Mouse (Mus musculus): ENCODE measurements around the gene Itgb3. TPM values are rescaled to one million over a fixed set of nuclear protein-coding genes. Genes with fewer than 3 reads are reported as not detected.

The Itgb3 gene
- polyA plus RNA-seq, 1 experiment = 25.6 TPM

- 18% methylated on average over 14 of the region's 14 CpGs for WGBS
- TF ChIP-seq CTCF (IDR thresholded peaks at IDR 0.05; ENCODE audit: extremely low read depth, insufficient read depth, insufficient read length, insufficient replicate concordance) (no peak), POLR2A (IDR thresholded peaks at IDR 0.05; ENCODE audit: low read depth, low read length) (no peak; the same call in 1 of the 2 replicates)
- H3K27ac ChIP-seq (ENCODE audit: insufficient read depth, low read length) = peak overlapping the region; percentile 80
- H3K27me3 ChIP-seq (ENCODE audit: control insufficient read depth, insufficient read depth, low read length) = no peaks in the 10 kb centered on the region
- H3K36me3 ChIP-seq (ENCODE audit: control insufficient read depth, insufficient read depth, low read length) = no peaks in the 10 kb centered on the region
- H3K4me3 ChIP-seq (ENCODE audit: extremely low read depth, insufficient read depth, insufficient read length) = no peak overlapping the region
- peaks cover 25% of the 10 kb centered on the region; the same call in 1 of the 2 replicates for H3K4me1 ChIP-seq (ENCODE audit: control insufficient read depth, insufficient read depth, insufficient read length)
- DNase-seq (ENCODE audit: low read depth in 1 of 2, low spot score in 2 of 2) = peak; percentile 86 to 93
These were observed 29.2 kb downstream of the Itgb3 start for GRCm38 (mm10) chr11:104637010-104637409.

GRCm38 (mm10) chr11:104638006-104638405 is 30.2 kb downstream of the Itgb3 start:
- Histone ChIP-seq H3K27ac (ENCODE audit: insufficient read depth, low read length) (peak overlapping the region; percentile 43; the same call in 1 of the 2 replicates), H3K4me1 (ENCODE audit: control insufficient read depth, insufficient read depth, insufficient read length) (peaks cover 23% of the 10 kb centered on the region; the same call in 1 of the 2 replicates), H3K4me3 (ENCODE audit: extremely low read depth, insufficient read depth, insufficient read length) (no peak overlapping the region), H3K27me3 (ENCODE audit: control insufficient read depth, insufficient read depth, low read length) (no peaks in the 10 kb centered on the region), H3K36me3 (ENCODE audit: control insufficient read depth, insufficient read depth, low read length) (no peaks in the 10 kb centered on the region; the same call in 1 of the 2 replicates)
- WGBS = 77% methylated on average over 5 of the region's 5 CpGs
- DNase-seq (ENCODE audit: low read depth in 1 of 2, low spot score in 2 of 2) = no peak
- TF ChIP-seq POLR2A (IDR thresholded peaks at IDR 0.05; ENCODE audit: low read depth, low read length) (no peak), CTCF (IDR thresholded peaks at IDR 0.05; ENCODE audit: extremely low read depth, insufficient read depth, insufficient read length, insufficient replicate concordance) (no peak)

GRCm38 (mm10) chr11:104638906-104639305 is 31.1 kb downstream of the Itgb3 start:
- Histone ChIP-seq H3K36me3 (ENCODE audit: control insufficient read depth, insufficient read depth, low read length) (no peaks in the 10 kb centered on the region; the same call in 1 of the 2 replicates), H3K27me3 (ENCODE audit: control insufficient read depth, insufficient read depth, low read length) (no peaks in the 10 kb centered on the region), H3K4me1 (ENCODE audit: control insufficient read depth, insufficient read depth, insufficient read length) (peaks cover 23% of the 10 kb centered on the region; the same call in 1 of the 2 replicates), H3K27ac (ENCODE audit: insufficient read depth, low read length) (no peak overlapping the region), H3K4me3 (ENCODE audit: extremely low read depth, insufficient read depth, insufficient read length) (no peak overlapping the region)
- TF ChIP-seq POLR2A (IDR thresholded peaks at IDR 0.05; ENCODE audit: low read depth, low read length) (no peak), CTCF (IDR thresholded peaks at IDR 0.05; ENCODE audit: extremely low read depth, insufficient read depth, insufficient read length, insufficient replicate concordance) (no peak)
- WGBS = 18% methylated on average over 2 of the region's 2 CpGs
- DNase-seq (ENCODE audit: low read depth in 1 of 2, low spot score in 2 of 2) = no peak

- TF ChIP-seq CTCF (IDR thresholded peaks at IDR 0.05; ENCODE audit: extremely low read depth, insufficient read depth, insufficient read length, insufficient replicate concordance) (no peak), POLR2A (IDR thresholded peaks at IDR 0.05; ENCODE audit: low read depth, low read length) (no peak)
- Histone ChIP-seq H3K27me3 (ENCODE audit: control insufficient read depth, insufficient read depth, low read length) (no peaks in the 10 kb centered on the region), H3K27ac (ENCODE audit: insufficient read depth, low read length) (no peak overlapping the region), H3K36me3 (ENCODE audit: control insufficient read depth, insufficient read depth, low read length) (no peaks in the 10 kb centered on the region; the same call in 1 of the 2 replicates), H3K4me1 (ENCODE audit: control insufficient read depth, insufficient read depth, insufficient read length) (peaks cover 23% of the 10 kb centered on the region; the same call in 1 of the 2 replicates), H3K4me3 (ENCODE audit: extremely low read depth, insufficient read depth, insufficient read length) (no peak overlapping the region)
- 92% methylated on average over 9 of the region's 9 CpGs for WGBS
- DNase-seq (ENCODE audit: low read depth in 1 of 2, low spot score in 2 of 2) = no peak
These were observed 31.8 kb downstream of the Itgb3 start for GRCm38 (mm10) chr11:104639634-104640033.

GRCm38 (mm10) chr11:104640894-104641293 is 33.1 kb downstream of the Itgb3 start:
- 60% methylated on average over 10 of the region's 10 CpGs for WGBS
- DNase-seq (ENCODE audit: low read depth in 1 of 2, low spot score in 2 of 2) = no peak
- H3K4me1 ChIP-seq (ENCODE audit: control insufficient read depth, insufficient read depth, insufficient read length) = peaks cover 29% of the 10 kb centered on the region; the same call in 1 of the 2 replicates
- no peak overlapping the region for H3K27ac ChIP-seq (ENCODE audit: insufficient read depth, low read length)
- no peaks in the 10 kb centered on the region; the same call in 1 of the 2 replicates for H3K36me3 ChIP-seq (ENCODE audit: control insufficient read depth, insufficient read depth, low read length)
- no peaks in the 10 kb centered on the region for H3K27me3 ChIP-seq (ENCODE audit: control insufficient read depth, insufficient read depth, low read length)
- TF ChIP-seq POLR2A (IDR thresholded peaks at IDR 0.05; ENCODE audit: low read depth, low read length) = no peak
- no peak for TF ChIP-seq CTCF (IDR thresholded peaks at IDR 0.05; ENCODE audit: extremely low read depth, insufficient read depth, insufficient read length, insufficient replicate concordance)
- H3K4me3 ChIP-seq (ENCODE audit: extremely low read depth, insufficient read depth, insufficient read length) = no peak overlapping the region

GRCm38 (mm10) chr11:104643236-104643635 is 35.4 kb downstream of the Itgb3 start:
- WGBS = 87% methylated on average over 4 of the region's 4 CpGs
- H3K4me3 ChIP-seq (ENCODE audit: extremely low read depth, insufficient read depth, insufficient read length) = no peak overlapping the region
- no peak for DNase-seq (ENCODE audit: low read depth in 1 of 2, low spot score in 2 of 2)
- H3K36me3 ChIP-seq (ENCODE audit: control insufficient read depth, insufficient read depth, low read length) = no peaks in the 10 kb centered on the region; the same call in 1 of the 2 replicates
- no peaks in the 10 kb centered on the region for H3K27me3 ChIP-seq (ENCODE audit: control insufficient read depth, insufficient read depth, low read length)
- H3K4me1 ChIP-seq (ENCODE audit: control insufficient read depth, insufficient read depth, insufficient read length) = peaks cover 29% of the 10 kb centered on the region; the same call in 1 of the 2 replicates
- no peak for TF ChIP-seq CTCF (IDR thresholded peaks at IDR 0.05; ENCODE audit: extremely low read depth, insufficient read depth, insufficient read length, insufficient replicate concordance)
- TF ChIP-seq POLR2A (IDR thresholded peaks at IDR 0.05; ENCODE audit: low read depth, low read length) = no peak
- H3K27ac ChIP-seq (ENCODE audit: insufficient read depth, low read length) = no peak overlapping the region

GRCm38 (mm10) chr11:104645402-104645801 is 37.6 kb downstream of the Itgb3 start:
- no peak overlapping the region for H3K4me3 ChIP-seq (ENCODE audit: extremely low read depth, insufficient read depth, insufficient read length)
- 50% methylated on average over 6 of the region's 6 CpGs for WGBS
- TF ChIP-seq POLR2A (IDR thresholded peaks at IDR 0.05; ENCODE audit: low read depth, low read length) (no peak), CTCF (IDR thresholded peaks at IDR 0.05; ENCODE audit: extremely low read depth, insufficient read depth, insufficient read length, insufficient replicate concordance) (no peak)

More at GRCm38 (mm10) chr11:104645402-104645801, 37.6 kb downstream of the Itgb3 start:
- no peaks in the 10 kb centered on the region; the same call in 1 of the 2 replicates for H3K36me3 ChIP-seq (ENCODE audit: control insufficient read depth, insufficient read depth, low read length)
- H3K27ac ChIP-seq (ENCODE audit: insufficient read depth, low read length) = no peak overlapping the region
- no peak for DNase-seq (ENCODE audit: low read depth in 1 of 2, low spot score in 2 of 2)
- H3K27me3 ChIP-seq (ENCODE audit: control insufficient read depth, insufficient read depth, low read length) = no peaks in the 10 kb centered on the region
- H3K4me1 ChIP-seq (ENCODE audit: control insufficient read depth, insufficient read depth, insufficient read length) = peaks cover 20% of the 10 kb centered on the region; the same call in 1 of the 2 replicates

All from spleen, adult 2 months (tissue).